Mouse (Mus musculus) G1E (cell line): ENCODE data around the gene Nms.

Source experiments
- CTCF ChIP-seq: IDR thresholded peaks from 2 replicates; pipeline ENCODE4 v1.5.1; 2012; ENCODE audit warnings: low read depth, low read length, inconsistent platforms, mixed read lengths
- GATA1 ChIP-seq: IDR thresholded peaks from 2 replicates; pipeline ENCODE4 v1.6.1; 2012; ENCODE audit warnings: borderline replicate concordance, low read length, inconsistent platforms, mixed read lengths
- GATA2 ChIP-seq: IDR thresholded peaks from 2 replicates; pipeline ENCODE4 v1.6.1; 2012; ENCODE audit warnings: low read depth, low read length, inconsistent platforms, borderline replicate concordance
- POLR2AphosphoS5 ChIP-seq: IDR thresholded peaks from 2 replicates; pipeline ENCODE4 v1.6.1; 2012; ENCODE audit warnings: low read depth, low read length, inconsistent platforms; ENCODE audit not compliant: insufficient replicate concordance
- TAL1 ChIP-seq: conservative IDR thresholded peaks from 2 replicates; pipeline ENCODE4 v1.6.1; 2012; ENCODE audit warnings: low read depth, low read length, inconsistent platforms, mixed read lengths

- no peak for TF ChIP-seq CTCF
- TF ChIP-seq GATA2 = no peak
- TF ChIP-seq GATA1 = no peak
- TF ChIP-seq TAL1 = no peak
- no peak for TF ChIP-seq POLR2AphosphoS5
Measured at GRCm38 (mm10) chr1:38987080-38987864, 48.3 kb downstream of the Nms start.
